Mouse (Mus musculus): ENCODE measurements around the gene Cdh15. TPM values are rescaled to one million over a fixed set of nuclear protein-coding genes. Genes with fewer than 3 reads are reported as not detected.

The Cdh15 gene
- polyA plus RNA-seq, 2 experiments = not detected

DNA sequence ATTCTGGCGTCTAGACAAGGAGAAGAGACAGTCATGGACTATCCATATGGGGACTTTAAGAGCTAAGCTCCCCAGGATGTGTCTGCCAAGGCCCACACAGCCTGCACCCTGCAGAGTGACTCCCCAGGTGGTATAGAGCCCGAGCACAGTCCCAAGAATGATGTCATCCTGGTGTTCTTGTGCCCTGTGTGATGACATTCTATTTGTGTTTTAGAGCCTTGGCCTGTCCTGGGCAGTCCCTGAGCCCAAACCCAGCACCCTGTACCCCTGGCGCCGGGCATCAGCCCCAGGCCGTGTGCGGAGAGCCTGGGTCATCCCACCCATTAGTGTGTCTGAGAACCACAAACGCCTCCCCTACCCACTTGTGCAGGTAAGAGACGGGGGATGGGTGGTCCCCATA is 8.5 kb downstream of the Cdh15 start:
- Histone ChIP-seq H3K27me3 (ENCODE audit: control insufficient read depth, insufficient read depth, low read length) (no peaks in the 10 kb centered on the region), H3K9ac (replicated peaks) (no peak overlapping the region), H3K4me1 (replicated peaks; ENCODE audit: control insufficient read depth in 2 of 2, insufficient read depth in 2 of 2, low read length in 1 of 2) (no peaks in the 10 kb centered on the region), H3K36me3 (replicated peaks; ENCODE audit: control insufficient read depth, insufficient read depth, low read depth) (no peaks in the 10 kb centered on the region), H3K27ac (no peak overlapping the region), H3K9me3 (ENCODE audit: control insufficient read depth, low read length) (no peaks in the 10 kb centered on the region), H3K4me3 (ENCODE audit: insufficient read depth in 1 of 2, low read depth in 2 of 2, low read length in 2 of 2) (no peak overlapping the region), H3K4me2 (ENCODE audit: low read depth) (no peak overlapping the region)
- no peak for DNase-seq (ENCODE audit: low read depth in 3 of 3, low spot score in 3 of 3)
- no peak for ATAC-seq (ENCODE audit: insufficient read depth)
- 64% methylated on average over 8 of the region's 8 CpGs for WGBS (ENCODE audit: insufficient replicate concordance)
- no peak for TF ChIP-seq EP300 (IDR thresholded peaks at IDR 0.05; ENCODE audit: low read depth)
- no peak for TF ChIP-seq CTCF (IDR thresholded peaks at IDR 0.05; ENCODE audit: low read depth)

GRCm38 (mm10) chr8:122859843-122860242 is 12.1 kb downstream of the Cdh15 start:
- Histone ChIP-seq H3K9ac (replicated peaks) (no peak overlapping the region), H3K9me3 (ENCODE audit: control insufficient read depth, low read length) (no peaks in the 10 kb centered on the region), H3K36me3 (replicated peaks; ENCODE audit: control insufficient read depth, insufficient read depth, low read depth) (no peaks in the 10 kb centered on the region), H3K4me1 (replicated peaks; ENCODE audit: control insufficient read depth in 2 of 2, insufficient read depth in 2 of 2, low read length in 1 of 2) (no peaks in the 10 kb centered on the region), H3K27ac (no peak overlapping the region), H3K4me3 (ENCODE audit: insufficient read depth in 1 of 2, low read depth in 2 of 2, low read length in 2 of 2) (no peak overlapping the region), H3K27me3 (ENCODE audit: control insufficient read depth, insufficient read depth, low read length) (no peaks in the 10 kb centered on the region), H3K4me2 (ENCODE audit: low read depth) (no peak overlapping the region)
- 40% methylated on average over 13 of the region's 13 CpGs for whole genome bisulfite sequencing (ENCODE audit: insufficient replicate concordance)
- ATAC-seq (ENCODE audit: insufficient read depth) (no peak), DNase-seq (ENCODE audit: low read depth in 3 of 3, low spot score in 3 of 3) (no peak)
- TF ChIP-seq CTCF (IDR thresholded peaks at IDR 0.05; ENCODE audit: low read depth) (no peak), EP300 (IDR thresholded peaks at IDR 0.05; ENCODE audit: low read depth) (no peak)

- Histone ChIP-seq H3K9me3 (ENCODE audit: control insufficient read depth, low read length) (no peaks in the 10 kb centered on the region), H3K4me2 (ENCODE audit: low read depth) (no peak overlapping the region), H3K4me3 (ENCODE audit: insufficient read depth in 1 of 2, low read depth in 2 of 2, low read length in 2 of 2) (no peak overlapping the region), H3K36me3 (replicated peaks; ENCODE audit: control insufficient read depth, insufficient read depth, low read depth) (no peaks in the 10 kb centered on the region), H3K4me1 (replicated peaks; ENCODE audit: control insufficient read depth in 2 of 2, insufficient read depth in 2 of 2, low read length in 1 of 2) (no peaks in the 10 kb centered on the region), H3K27me3 (ENCODE audit: control insufficient read depth, insufficient read depth, low read length) (no peaks in the 10 kb centered on the region), H3K27ac (no peak overlapping the region), H3K9ac (replicated peaks) (no peak overlapping the region)
- no peak for TF ChIP-seq EP300 (IDR thresholded peaks at IDR 0.05; ENCODE audit: low read depth)
- TF ChIP-seq CTCF (IDR thresholded peaks at IDR 0.05; ENCODE audit: low read depth) = no peak
- no peak for ATAC-seq (ENCODE audit: insufficient read depth)
- DNase-seq (ENCODE audit: low read depth in 3 of 3, low spot score in 3 of 3) = no peak
- whole genome bisulfite sequencing (ENCODE audit: insufficient replicate concordance) = 46% methylated on average over 26 of the region's 26 CpGs
Observed at GRCm38 (mm10) chr8:122864719-122865129, 17.0 kb downstream of the Cdh15 start.

DNA sequence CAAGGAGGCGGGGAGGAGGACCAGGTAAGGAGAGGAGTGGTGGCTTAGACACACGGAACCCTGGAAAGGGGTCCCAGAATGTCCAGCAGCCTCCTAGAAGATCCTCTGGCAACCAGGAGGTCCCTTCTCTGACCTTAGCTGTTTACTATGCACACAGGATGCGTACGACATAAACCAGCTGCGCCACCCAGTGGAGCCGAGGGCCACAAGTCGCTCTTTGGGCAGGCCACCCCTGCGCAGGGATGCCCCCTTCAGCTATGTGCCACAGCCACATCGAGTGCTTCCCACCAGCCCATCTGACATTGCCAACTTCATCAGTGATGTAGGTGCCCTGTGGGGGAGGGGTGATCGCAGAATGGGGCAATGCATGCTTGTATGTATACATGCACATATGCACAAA is 17.7 kb downstream of the Cdh15 start:
- H3K9me3 ChIP-seq (ENCODE audit: control insufficient read depth, low read length) = no peaks in the 10 kb centered on the region
- no peaks in the 10 kb centered on the region for H3K36me3 ChIP-seq (replicated peaks; ENCODE audit: control insufficient read depth, insufficient read depth, low read depth)
- H3K4me2 ChIP-seq (ENCODE audit: low read depth) = no peak overlapping the region
- no peak for DNase-seq (ENCODE audit: low read depth in 3 of 3, low spot score in 3 of 3)
- no peaks in the 10 kb centered on the region for H3K27me3 ChIP-seq (ENCODE audit: control insufficient read depth, insufficient read depth, low read length)
- no peak for ATAC-seq (ENCODE audit: insufficient read depth)
- peak; percentile 62 for TF ChIP-seq CTCF (IDR thresholded peaks at IDR 0.05; ENCODE audit: low read depth)
- no peak for TF ChIP-seq EP300 (IDR thresholded peaks at IDR 0.05; ENCODE audit: low read depth)
- no peak overlapping the region for H3K27ac ChIP-seq
- H3K4me3 ChIP-seq (ENCODE audit: insufficient read depth in 1 of 2, low read depth in 2 of 2, low read length in 2 of 2) = no peak overlapping the region
- H3K9ac ChIP-seq (replicated peaks) = no peak overlapping the region
- H3K4me1 ChIP-seq (replicated peaks; ENCODE audit: control insufficient read depth in 2 of 2, insufficient read depth in 2 of 2, low read length in 1 of 2) = no peaks in the 10 kb centered on the region
- WGBS (ENCODE audit: insufficient replicate concordance) = 47% methylated on average over 10 of the region's 10 CpGs

DNA sequence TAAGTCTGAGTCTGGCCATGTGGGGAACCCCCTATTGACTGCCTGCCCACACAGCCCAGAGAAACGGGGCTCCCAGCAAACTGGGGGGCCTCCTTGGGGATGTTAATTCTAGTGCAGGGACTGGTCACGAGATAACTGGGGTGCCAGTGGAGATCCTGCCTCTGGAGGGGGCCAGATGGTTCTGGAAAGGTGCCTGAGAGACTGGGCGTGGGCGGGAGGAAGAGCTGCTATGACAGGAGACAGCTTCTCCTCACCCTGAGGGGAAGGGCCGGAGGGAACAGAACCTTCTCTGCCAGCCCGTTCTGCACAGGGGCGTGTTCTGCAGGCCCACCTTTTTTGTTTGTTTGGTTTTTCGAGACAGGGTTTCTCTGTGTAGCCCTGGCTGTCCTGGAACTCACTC is 18.5 kb downstream of the Cdh15 start:
- DNase-seq (ENCODE audit: low read depth in 3 of 3, low spot score in 3 of 3) = no peak
- WGBS (ENCODE audit: insufficient replicate concordance) = 50% methylated on average over 8 of the region's 8 CpGs
- H3K4me3 ChIP-seq (ENCODE audit: insufficient read depth in 1 of 2, low read depth in 2 of 2, low read length in 2 of 2) = no peak overlapping the region
- no peak for ATAC-seq (ENCODE audit: insufficient read depth)
- no peak overlapping the region for H3K9ac ChIP-seq (replicated peaks)
- no peaks in the 10 kb centered on the region for H3K27me3 ChIP-seq (ENCODE audit: control insufficient read depth, insufficient read depth, low read length)
- H3K9me3 ChIP-seq (ENCODE audit: control insufficient read depth, low read length) = no peaks in the 10 kb centered on the region
- TF ChIP-seq CTCF (IDR thresholded peaks at IDR 0.05; ENCODE audit: low read depth) (no peak), EP300 (IDR thresholded peaks at IDR 0.05; ENCODE audit: low read depth) (no peak)
- no peak overlapping the region for H3K27ac ChIP-seq
- H3K4me1 ChIP-seq (replicated peaks; ENCODE audit: control insufficient read depth in 2 of 2, insufficient read depth in 2 of 2, low read length in 1 of 2) = no peaks in the 10 kb centered on the region
- H3K4me2 ChIP-seq (ENCODE audit: low read depth) = no peak overlapping the region
- no peaks in the 10 kb centered on the region for H3K36me3 ChIP-seq (replicated peaks; ENCODE audit: control insufficient read depth, insufficient read depth, low read depth)

Measured in liver, embryonic 14.5 days (tissue).